Mouse (Mus musculus): ENCODE measurements around the gene Zbtb43. TPM values are rescaled to one million over a fixed set of nuclear protein-coding genes. Genes with fewer than 3 reads are reported as not detected.

Gene Zbtb43
- polyA plus RNA-seq, 1 experiment from 2014 or later: 17.8 TPM

GRCm38 (mm10) chr2:33487332-33487731, 19.0 kb upstream of the Zbtb43 start:
- Histone ChIP-seq H3K27ac (ENCODE audit: low read length) (no peak overlapping the region), H3K9ac (ENCODE audit: low read length) (no peak overlapping the region), H3K4me3 (ENCODE audit: low read length) (no peak overlapping the region), H3K36me3 (ENCODE audit: control insufficient read depth, insufficient read depth, low read length) (no peaks in the 10 kb centered on the region), H3K4me2 (ENCODE audit: low read depth, low read length) (no peak overlapping the region), H3K27me3 (ENCODE audit: control insufficient read depth, insufficient read depth, low read depth, low read length) (no peaks in the 10 kb centered on the region), H3K4me1 (replicated peaks; ENCODE audit: control insufficient read depth, insufficient read depth, low read length) (no peaks in the 10 kb centered on the region), H3K9me3 (ENCODE audit: control insufficient read depth, low read length) (no peaks in the 10 kb centered on the region)
- WGBS: 77% methylated on average over 8 of the region's 8 CpGs
- ATAC-seq (ENCODE audit: low read depth): no peak

GRCm38 (mm10) chr2:33486866-33487265, 18.5 kb upstream of the Zbtb43 start:
- 9% methylated on average over 9 of the region's 9 CpGs for WGBS
- no peak overlapping the region for H3K27ac ChIP-seq (ENCODE audit: low read length)
- H3K27me3 ChIP-seq (ENCODE audit: control insufficient read depth, insufficient read depth, low read depth, low read length): no peaks in the 10 kb centered on the region
- H3K9ac ChIP-seq (ENCODE audit: low read length): no peak overlapping the region
- H3K36me3 ChIP-seq (ENCODE audit: control insufficient read depth, insufficient read depth, low read length): no peaks in the 10 kb centered on the region
- H3K4me3 ChIP-seq (ENCODE audit: low read length): no peak overlapping the region
- no peaks in the 10 kb centered on the region for H3K4me1 ChIP-seq (replicated peaks; ENCODE audit: control insufficient read depth, insufficient read depth, low read length)
- no peak overlapping the region for H3K4me2 ChIP-seq (ENCODE audit: low read depth, low read length)
- no peaks in the 10 kb centered on the region for H3K9me3 ChIP-seq (ENCODE audit: control insufficient read depth, low read length)
- no peak for ATAC-seq (ENCODE audit: low read depth)

- Histone ChIP-seq H3K36me3 (ENCODE audit: control insufficient read depth, insufficient read depth, low read length) (no peaks in the 10 kb centered on the region), H3K4me3 (ENCODE audit: low read length) (no peak overlapping the region), H3K9ac (ENCODE audit: low read length) (no peak overlapping the region), H3K4me2 (ENCODE audit: low read depth, low read length) (no peak overlapping the region), H3K27ac (ENCODE audit: low read length) (no peak overlapping the region), H3K9me3 (ENCODE audit: control insufficient read depth, low read length) (no peaks in the 10 kb centered on the region), H3K4me1 (replicated peaks; ENCODE audit: control insufficient read depth, insufficient read depth, low read length) (no peaks in the 10 kb centered on the region), H3K27me3 (ENCODE audit: control insufficient read depth, insufficient read depth, low read depth, low read length) (no peaks in the 10 kb centered on the region)
- ATAC-seq (ENCODE audit: low read depth): no peak
- 83% methylated on average over 10 of the region's 10 CpGs for WGBS
Observed at GRCm38 (mm10) chr2:33477961-33478755, 9.8 kb upstream of the Zbtb43 start.

GRCm38 (mm10) chr2:33475961-33476360, 7.6 kb upstream of the Zbtb43 start:
- Histone ChIP-seq H3K9ac (ENCODE audit: low read length) (no peak overlapping the region), H3K4me2 (ENCODE audit: low read depth, low read length) (no peak overlapping the region), H3K27ac (ENCODE audit: low read length) (no peak overlapping the region), H3K27me3 (ENCODE audit: control insufficient read depth, insufficient read depth, low read depth, low read length) (no peaks in the 10 kb centered on the region; the same call in 1 of the 2 replicates), H3K4me1 (replicated peaks; ENCODE audit: control insufficient read depth, insufficient read depth, low read length) (no peaks in the 10 kb centered on the region), H3K36me3 (ENCODE audit: control insufficient read depth, insufficient read depth, low read length) (no peaks in the 10 kb centered on the region), H3K4me3 (ENCODE audit: low read length) (no peak overlapping the region), H3K9me3 (ENCODE audit: control insufficient read depth, low read length) (no peaks in the 10 kb centered on the region)
- no peak for ATAC-seq (ENCODE audit: low read depth)

- Histone ChIP-seq H3K36me3 (ENCODE audit: control insufficient read depth, insufficient read depth, low read length) (peaks cover 8% of the 10 kb centered on the region), H3K9ac (ENCODE audit: low read length) (peak overlapping the region; percentile 88), H3K4me2 (ENCODE audit: low read depth, low read length) (peak overlapping the region; percentile 85), H3K9me3 (ENCODE audit: control insufficient read depth, low read length) (no peaks in the 10 kb centered on the region), H3K27ac (ENCODE audit: low read length) (no peak overlapping the region), H3K4me1 (replicated peaks; ENCODE audit: control insufficient read depth, insufficient read depth, low read length) (peaks cover 16% of the 10 kb centered on the region), H3K27me3 (ENCODE audit: control insufficient read depth, insufficient read depth, low read depth, low read length) (no peaks in the 10 kb centered on the region; the same call in 1 of the 2 replicates), H3K4me3 (ENCODE audit: low read length) (peak overlapping the region; percentile 93)
- ATAC-seq (ENCODE audit: low read depth): peak; percentile 55
- 5% methylated on average over 43 of the region's 57 CpGs for WGBS
Observed at GRCm38 (mm10) chr2:33467546-33468465, 553 bp downstream of the Zbtb43 start.

- Histone ChIP-seq H3K9ac (ENCODE audit: low read length) (no peak overlapping the region), H3K27me3 (ENCODE audit: control insufficient read depth, insufficient read depth, low read depth, low read length) (no peaks in the 10 kb centered on the region), H3K4me3 (ENCODE audit: low read length) (no peak overlapping the region), H3K9me3 (ENCODE audit: control insufficient read depth, low read length) (no peaks in the 10 kb centered on the region), H3K27ac (ENCODE audit: low read length) (no peak overlapping the region), H3K4me1 (replicated peaks; ENCODE audit: control insufficient read depth, insufficient read depth, low read length) (peaks cover 16% of the 10 kb centered on the region), H3K4me2 (ENCODE audit: low read depth, low read length) (no peak overlapping the region), H3K36me3 (ENCODE audit: control insufficient read depth, insufficient read depth, low read length) (peaks cover 14% of the 10 kb centered on the region)
- 57% methylated on average over 4 of the region's 4 CpGs for WGBS
- ATAC-seq (ENCODE audit: low read depth): peak; percentile 8; the same call in 1 of the 2 replicates
Observed at GRCm38 (mm10) chr2:33465966-33466365, 2.4 kb downstream of the Zbtb43 start.

GRCm38 (mm10) chr2:33465215-33465614, 3.1 kb downstream of the Zbtb43 start:
- Histone ChIP-seq H3K27ac (ENCODE audit: low read length) (no peak overlapping the region), H3K36me3 (ENCODE audit: control insufficient read depth, insufficient read depth, low read length) (peaks cover 14% of the 10 kb centered on the region), H3K9ac (ENCODE audit: low read length) (no peak overlapping the region), H3K4me2 (ENCODE audit: low read depth, low read length) (no peak overlapping the region), H3K9me3 (ENCODE audit: control insufficient read depth, low read length) (no peaks in the 10 kb centered on the region), H3K4me1 (replicated peaks; ENCODE audit: control insufficient read depth, insufficient read depth, low read length) (peaks cover 16% of the 10 kb centered on the region), H3K27me3 (ENCODE audit: control insufficient read depth, insufficient read depth, low read depth, low read length) (no peaks in the 10 kb centered on the region), H3K4me3 (ENCODE audit: low read length) (no peak overlapping the region)
- ATAC-seq (ENCODE audit: low read depth): no peak
- 77% methylated on average over 5 of the region's 5 CpGs for WGBS

GRCm38 (mm10) chr2:33462066-33462465, 6.3 kb downstream of the Zbtb43 start:
- Histone ChIP-seq H3K27me3 (ENCODE audit: control insufficient read depth, insufficient read depth, low read depth, low read length) (no peaks in the 10 kb centered on the region), H3K9ac (ENCODE audit: low read length) (no peak overlapping the region), H3K4me2 (ENCODE audit: low read depth, low read length) (no peak overlapping the region), H3K4me3 (ENCODE audit: low read length) (no peak overlapping the region), H3K9me3 (ENCODE audit: control insufficient read depth, low read length) (no peaks in the 10 kb centered on the region), H3K27ac (ENCODE audit: low read length) (no peak overlapping the region), H3K4me1 (replicated peaks; ENCODE audit: control insufficient read depth, insufficient read depth, low read length) (peaks cover 16% of the 10 kb centered on the region), H3K36me3 (ENCODE audit: control insufficient read depth, insufficient read depth, low read length) (peaks cover 22% of the 10 kb centered on the region)
- no peak for ATAC-seq (ENCODE audit: low read depth)
- WGBS: 83% methylated on average over 7 of the region's 7 CpGs

- H3K4me1 ChIP-seq (replicated peaks; ENCODE audit: control insufficient read depth, insufficient read depth, low read length): peaks cover 8% of the 10 kb centered on the region
- H3K9ac ChIP-seq (ENCODE audit: low read length): no peak overlapping the region
- H3K36me3 ChIP-seq (ENCODE audit: control insufficient read depth, insufficient read depth, low read length): peaks cover 22% of the 10 kb centered on the region
- H3K9me3 ChIP-seq (ENCODE audit: control insufficient read depth, low read length): no peaks in the 10 kb centered on the region
- 94% methylated on average over 1 of the region's 1 CpGs for WGBS
- H3K4me2 ChIP-seq (ENCODE audit: low read depth, low read length): no peak overlapping the region
- H3K4me3 ChIP-seq (ENCODE audit: low read length): no peak overlapping the region
- no peak for ATAC-seq (ENCODE audit: low read depth)
- no peaks in the 10 kb centered on the region for H3K27me3 ChIP-seq (ENCODE audit: control insufficient read depth, insufficient read depth, low read depth, low read length)
- no peak overlapping the region for H3K27ac ChIP-seq (ENCODE audit: low read length)
Observed at GRCm38 (mm10) chr2:33461066-33461465, 7.3 kb downstream of the Zbtb43 start.
